Mouse (Mus musculus): ENCODE measurements at regions not wholly inside any gene's neighbourhood (a gene's known extent, or its start where the extent isn't known, plus 50 kb on each side); places are given as distances from the start of the nearest gene placed in this dataset.

DNA sequence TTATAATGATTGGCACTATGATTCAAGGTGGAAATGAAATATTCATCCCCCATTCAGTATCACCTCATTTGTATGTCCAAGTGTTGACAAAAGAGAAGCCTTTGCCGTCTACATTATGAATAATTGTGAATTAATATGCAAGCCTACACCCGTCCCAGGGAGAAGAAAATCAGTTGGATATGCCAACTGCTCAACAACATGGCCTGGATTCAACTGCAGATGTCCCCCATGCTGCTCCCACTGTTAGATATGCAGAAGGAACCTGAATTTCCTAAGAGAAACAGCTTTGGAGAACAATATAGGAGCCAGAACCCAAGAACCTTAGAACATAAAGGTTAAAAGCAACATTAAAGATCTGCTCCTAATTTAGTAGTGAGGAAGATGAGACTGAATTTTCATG, 211.7 kb upstream of the Il12b start:
- no peak for DNase-seq
- Histone ChIP-seq H3K36me3 (ENCODE audit: insufficient read depth) (no peaks in the 10 kb centered on the region), H3K27me3 (ENCODE audit: insufficient read depth, low read length) (no peaks in the 10 kb centered on the region), H3K27ac (ENCODE audit: low read depth) (no peak overlapping the region), H3K4me2 (no peak overlapping the region), H3K4me1 (ENCODE audit: insufficient read depth) (no peaks in the 10 kb centered on the region), H3K4me3 (ENCODE audit: low read depth, low read length) (no peak overlapping the region), H3K9me3 (ENCODE audit: low read depth, low read length) (no peaks in the 10 kb centered on the region), H3K9ac (no peak overlapping the region)
- 52% methylated on average over 2 of the region's 2 CpGs for WGBS
- ATAC-seq (ENCODE audit: insufficient read depth) = no peak
- no peak for TF ChIP-seq CTCF (IDR thresholded peaks at IDR 0.05; ENCODE audit: low read depth)

DNA sequence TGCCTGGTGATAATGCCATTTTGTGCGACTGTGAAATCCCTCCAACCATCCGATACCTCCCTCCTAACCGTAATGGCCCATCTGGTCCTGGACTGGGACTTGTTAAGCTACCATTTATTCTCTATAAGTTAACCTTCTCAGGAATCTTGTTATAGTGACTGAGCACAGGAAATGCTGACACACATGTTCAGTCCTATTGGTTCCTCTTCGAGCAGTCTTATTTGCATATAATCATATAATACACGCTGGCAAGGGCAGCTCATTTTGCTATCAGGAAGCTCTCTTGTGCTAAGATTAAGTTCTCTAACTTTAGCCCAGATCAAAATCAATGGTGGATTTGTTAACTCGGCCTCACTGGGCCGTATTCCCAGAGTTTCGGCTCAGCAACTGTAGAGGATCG, 206.1 kb upstream of the Il12b start:
- no peak for ATAC-seq (ENCODE audit: insufficient read depth)
- no peaks in the 10 kb centered on the region for H3K9me3 ChIP-seq (ENCODE audit: low read depth, low read length)
- no peak overlapping the region for H3K4me2 ChIP-seq
- no peaks in the 10 kb centered on the region for H3K27me3 ChIP-seq (ENCODE audit: insufficient read depth, low read length)
- no peaks in the 10 kb centered on the region for H3K36me3 ChIP-seq (ENCODE audit: insufficient read depth)
- 79% methylated on average over 9 of the region's 9 CpGs for WGBS
- no peaks in the 10 kb centered on the region for H3K4me1 ChIP-seq (ENCODE audit: insufficient read depth)
- no peak for DNase-seq
- TF ChIP-seq CTCF (IDR thresholded peaks at IDR 0.05; ENCODE audit: low read depth) = no peak
- H3K9ac ChIP-seq = no peak overlapping the region
- H3K27ac ChIP-seq (ENCODE audit: low read depth) = no peak overlapping the region
- H3K4me3 ChIP-seq (ENCODE audit: low read depth, low read length) = no peak overlapping the region

DNA sequence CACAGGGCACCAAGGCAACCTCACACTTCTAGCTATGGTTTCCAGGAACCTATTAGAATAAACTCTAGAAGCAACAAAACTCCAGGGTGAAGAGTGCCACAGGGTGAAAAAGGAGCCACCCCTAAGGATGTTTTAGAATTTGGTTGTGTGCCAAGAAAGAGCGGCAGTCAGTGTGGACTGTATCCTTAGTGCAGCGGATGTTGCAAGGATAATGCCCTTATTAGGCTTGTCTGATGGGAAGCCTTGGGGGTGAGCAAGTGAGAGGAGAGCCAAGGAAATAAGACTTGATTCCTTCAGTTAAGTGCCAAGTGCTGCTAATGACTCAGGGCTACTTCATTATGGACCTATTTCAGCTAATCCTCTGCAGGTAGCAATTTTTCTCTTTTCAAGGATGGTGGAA, 197.1 kb upstream of the Il12b start:
- 53% methylated on average over 2 of the region's 2 CpGs for WGBS
- H3K9ac ChIP-seq = no peak overlapping the region
- ATAC-seq (ENCODE audit: insufficient read depth) (no peak), DNase-seq (peak; percentile 56)
- H3K4me1 ChIP-seq (ENCODE audit: insufficient read depth) = no peaks in the 10 kb centered on the region
- no peak overlapping the region for H3K4me2 ChIP-seq
- no peak for TF ChIP-seq CTCF (IDR thresholded peaks at IDR 0.05; ENCODE audit: low read depth)
- no peak overlapping the region for H3K4me3 ChIP-seq (ENCODE audit: low read depth, low read length)
- H3K27ac ChIP-seq (ENCODE audit: low read depth) = no peak overlapping the region
- no peaks in the 10 kb centered on the region for H3K27me3 ChIP-seq (ENCODE audit: insufficient read depth, low read length)
- no peaks in the 10 kb centered on the region for H3K9me3 ChIP-seq (ENCODE audit: low read depth, low read length)
- no peaks in the 10 kb centered on the region for H3K36me3 ChIP-seq (ENCODE audit: insufficient read depth)

DNA sequence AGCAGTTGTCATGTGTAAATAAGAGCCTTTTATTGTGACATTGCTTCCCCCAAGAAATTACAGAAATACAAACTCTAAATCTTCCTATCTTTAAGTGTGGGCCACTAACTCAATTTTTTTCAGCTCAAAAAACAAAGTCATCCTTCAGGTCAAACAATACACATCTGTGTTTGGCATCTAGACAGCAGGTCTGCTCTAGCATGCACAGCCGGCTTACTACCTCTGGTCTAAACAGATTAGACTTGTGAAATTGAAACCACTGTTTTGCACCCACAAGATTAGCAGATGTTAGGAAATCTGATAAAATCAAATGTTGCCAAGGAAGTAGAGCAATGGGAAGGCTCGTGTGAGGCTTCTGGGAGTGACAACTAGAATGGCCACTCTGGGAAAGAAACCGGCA, 195.5 kb upstream of the Il12b start:
- no peak overlapping the region for H3K27ac ChIP-seq (ENCODE audit: low read depth)
- ATAC-seq (ENCODE audit: insufficient read depth) (no peak), DNase-seq (no peak)
- 63% methylated on average over 3 of the region's 3 CpGs for WGBS
- no peaks in the 10 kb centered on the region for H3K27me3 ChIP-seq (ENCODE audit: insufficient read depth, low read length)
- TF ChIP-seq CTCF (IDR thresholded peaks at IDR 0.05; ENCODE audit: low read depth) = no peak
- H3K36me3 ChIP-seq (ENCODE audit: insufficient read depth) = no peaks in the 10 kb centered on the region
- no peaks in the 10 kb centered on the region for H3K9me3 ChIP-seq (ENCODE audit: low read depth, low read length)
- H3K4me1 ChIP-seq (ENCODE audit: insufficient read depth) = no peaks in the 10 kb centered on the region
- H3K4me3 ChIP-seq (ENCODE audit: low read depth, low read length) = no peak overlapping the region
- no peak overlapping the region for H3K9ac ChIP-seq
- no peak overlapping the region for H3K4me2 ChIP-seq

DNA sequence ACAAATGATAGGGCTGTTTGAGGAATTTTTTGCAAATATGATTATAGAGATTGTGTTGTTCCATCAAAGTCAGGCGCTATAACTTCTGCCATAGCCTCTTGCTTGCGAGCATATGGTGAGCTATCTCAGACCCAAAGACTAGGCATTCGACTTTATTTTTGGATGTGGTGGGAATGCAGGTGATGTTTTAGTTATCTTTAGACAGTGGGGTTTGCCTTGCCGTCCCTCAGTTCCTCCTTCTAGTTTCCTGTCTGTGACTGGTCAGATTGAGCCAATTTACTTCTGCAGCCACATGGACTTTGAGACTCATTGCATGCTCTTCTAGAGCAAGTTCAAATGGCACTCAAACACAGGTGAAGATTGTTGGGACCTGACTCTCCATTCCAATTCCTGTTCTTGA, 193.0 kb upstream of the Il12b start:
- Histone ChIP-seq H3K4me1 (ENCODE audit: insufficient read depth) (no peaks in the 10 kb centered on the region), H3K27ac (ENCODE audit: low read depth) (no peak overlapping the region), H3K4me3 (ENCODE audit: low read depth, low read length) (no peak overlapping the region), H3K36me3 (ENCODE audit: insufficient read depth) (no peaks in the 10 kb centered on the region), H3K9me3 (ENCODE audit: low read depth, low read length) (no peaks in the 10 kb centered on the region), H3K4me2 (no peak overlapping the region), H3K27me3 (ENCODE audit: insufficient read depth, low read length) (no peaks in the 10 kb centered on the region), H3K9ac (no peak overlapping the region)
- no peak for ATAC-seq (ENCODE audit: insufficient read depth)
- TF ChIP-seq CTCF (IDR thresholded peaks at IDR 0.05; ENCODE audit: low read depth) = no peak
- no peak for DNase-seq
- 80% methylated on average over 4 of the region's 4 CpGs for WGBS

DNA sequence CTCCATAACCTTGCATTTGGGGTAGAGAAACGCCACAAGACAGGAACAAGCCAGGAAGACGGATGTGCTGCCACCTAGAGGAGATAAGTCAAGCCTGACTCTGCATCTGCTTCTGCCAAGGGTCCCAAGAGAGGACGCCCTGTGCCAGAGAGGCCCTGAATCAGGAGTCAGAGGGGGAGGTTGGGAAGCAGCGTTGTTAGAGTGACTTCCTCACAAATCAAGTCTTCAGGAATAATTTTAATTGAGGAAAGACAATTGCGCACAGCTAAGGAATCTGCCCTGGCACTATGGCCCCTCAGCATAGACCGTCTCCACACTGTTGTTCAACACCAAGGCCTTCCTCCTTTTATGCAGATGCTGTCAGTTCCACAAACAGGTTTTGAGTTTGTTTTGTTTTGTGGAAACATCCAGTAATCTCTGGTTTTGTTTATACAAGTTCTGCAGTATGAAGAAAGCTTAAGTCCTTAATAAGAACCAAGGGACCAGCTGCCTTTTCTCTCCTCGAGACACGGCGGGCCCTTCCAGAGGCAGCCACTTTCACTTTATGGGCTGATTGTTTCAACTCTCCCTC, 187.9 kb upstream of the Il12b start:
- no peaks in the 10 kb centered on the region for H3K9me3 ChIP-seq (ENCODE audit: low read depth, low read length)
- 0 out of 2 replicates have a peak overlapping the region, but pooled peaks have one; percentile 56 for H3K27ac ChIP-seq (ENCODE audit: low read depth)
- H3K4me2 ChIP-seq = no peak overlapping the region
- no peaks in the 10 kb centered on the region for H3K4me1 ChIP-seq (ENCODE audit: insufficient read depth)
- H3K9ac ChIP-seq = no peak overlapping the region
- ATAC-seq (ENCODE audit: insufficient read depth) (peak; percentile 77), DNase-seq (peak; percentile 81)
- no peaks in the 10 kb centered on the region for H3K36me3 ChIP-seq (ENCODE audit: insufficient read depth)
- H3K4me3 ChIP-seq (ENCODE audit: low read depth, low read length) = no peak overlapping the region
- TF ChIP-seq CTCF (IDR thresholded peaks at IDR 0.05; ENCODE audit: low read depth) = peak; percentile 75
- no peaks in the 10 kb centered on the region for H3K27me3 ChIP-seq (ENCODE audit: insufficient read depth, low read length)
- 38% methylated on average over 9 of the region's 9 CpGs for WGBS

DNA sequence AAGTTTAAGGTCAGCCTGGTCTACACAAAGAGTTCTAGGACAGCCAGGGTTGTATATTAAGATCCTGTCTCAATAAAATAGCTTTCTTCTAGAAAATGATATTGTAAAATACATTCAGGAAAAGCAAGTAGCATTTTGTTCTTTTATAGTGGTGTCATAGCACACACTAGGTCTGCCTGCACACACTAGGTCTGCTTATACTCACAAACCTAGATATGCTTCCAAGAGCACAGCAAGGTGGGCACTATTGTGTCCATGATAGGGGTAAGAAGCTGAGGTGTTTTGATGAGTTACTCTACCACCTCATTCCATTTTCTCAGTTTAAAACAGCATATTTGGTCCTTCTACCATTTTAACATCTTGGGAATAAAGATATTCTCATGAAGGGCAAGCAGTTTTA, 185.8 kb upstream of the Il12b start:
- Histone ChIP-seq H3K27me3 (ENCODE audit: insufficient read depth, low read length) (no peaks in the 10 kb centered on the region), H3K4me2 (no peak overlapping the region), H3K9me3 (ENCODE audit: low read depth, low read length) (no peaks in the 10 kb centered on the region), H3K36me3 (ENCODE audit: insufficient read depth) (no peaks in the 10 kb centered on the region), H3K4me3 (ENCODE audit: low read depth, low read length) (no peak overlapping the region), H3K9ac (no peak overlapping the region), H3K4me1 (ENCODE audit: insufficient read depth) (no peaks in the 10 kb centered on the region), H3K27ac (ENCODE audit: low read depth) (no peak overlapping the region)
- DNase-seq (no peak), ATAC-seq (ENCODE audit: insufficient read depth) (no peak)
- no peak for TF ChIP-seq CTCF (IDR thresholded peaks at IDR 0.05; ENCODE audit: low read depth)

DNA sequence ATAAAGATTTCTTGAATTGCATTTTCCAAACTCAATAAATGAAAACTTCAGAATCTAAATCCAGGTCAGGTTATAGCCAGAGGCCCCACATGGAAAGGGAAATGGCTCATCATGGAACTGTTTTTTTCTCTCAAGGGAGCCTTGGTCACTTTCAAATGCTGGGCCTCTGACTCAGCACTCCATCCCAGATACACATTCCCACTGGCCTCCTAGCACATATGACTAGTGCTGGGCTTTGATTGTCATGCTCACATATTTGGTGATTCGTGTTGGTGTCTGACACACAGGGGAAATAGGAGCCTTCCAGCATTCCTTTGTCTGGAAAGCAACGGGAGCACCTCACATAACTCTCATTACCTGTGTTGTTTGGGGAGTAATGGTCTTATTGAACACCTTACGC, 183.5 kb upstream of the Il12b start:
- TF ChIP-seq CTCF (IDR thresholded peaks at IDR 0.05; ENCODE audit: low read depth) = no peak
- H3K4me2 ChIP-seq = no peak overlapping the region
- WGBS = 88% methylated on average over 3 of the region's 3 CpGs
- no peaks in the 10 kb centered on the region for H3K27me3 ChIP-seq (ENCODE audit: insufficient read depth, low read length)
- H3K27ac ChIP-seq (ENCODE audit: low read depth) = no peak overlapping the region
- no peaks in the 10 kb centered on the region for H3K4me1 ChIP-seq (ENCODE audit: insufficient read depth)
- H3K9me3 ChIP-seq (ENCODE audit: low read depth, low read length) = no peaks in the 10 kb centered on the region
- H3K36me3 ChIP-seq (ENCODE audit: insufficient read depth) = no peaks in the 10 kb centered on the region
- H3K4me3 ChIP-seq (ENCODE audit: low read depth, low read length) = no peak overlapping the region
- H3K9ac ChIP-seq = no peak overlapping the region
- DNase-seq = no peak
- no peak for ATAC-seq (ENCODE audit: insufficient read depth)

Data from lung, embryonic 14.5 days (tissue).